Mouse (Mus musculus): ENCODE measurements at regions not wholly inside any gene's neighbourhood (a gene's known extent, or its start where the extent isn't known, plus 50 kb on each side); places are given as distances from the start of the nearest gene placed in this dataset.

- Histone ChIP-seq H3K4me2 (ENCODE audit: low read depth, low read length) (no peak overlapping the region), H3K36me3 (ENCODE audit: insufficient read depth, low read length) (no peaks in the 10 kb centered on the region), H3K27me3 (ENCODE audit: insufficient read depth, low read length) (no peaks in the 10 kb centered on the region), H3K9ac (replicated peaks; ENCODE audit: low read length) (no peak overlapping the region), H3K4me1 (ENCODE audit: insufficient read depth, low read length) (no peaks in the 10 kb centered on the region), H3K27ac (no peak overlapping the region), H3K9me3 (ENCODE audit: low read length) (0 out of 2 replicates have a peak, but pooled peaks cover 3% of the 10 kb centered on the region), H3K4me3 (ENCODE audit: low read length) (no peak overlapping the region)
- DNase-seq (ENCODE audit: low spot score): peak; percentile 16
- WGBS: 40% methylated on average over 1 of the region's 1 CpGs
- TF ChIP-seq CTCF (IDR thresholded peaks at IDR 0.05; ENCODE audit: low read depth): peak; percentile 47
- no peak for ATAC-seq
These were observed 274.9 kb downstream of the Slc16a7 start for GRCm38 (mm10) chr10:125114318-125114717.

GRCm38 (mm10) chr10:125108986-125109385 lies 280.3 kb downstream of the Slc16a7 start:
- Histone ChIP-seq H3K36me3 (ENCODE audit: insufficient read depth, low read length) (no peaks in the 10 kb centered on the region), H3K9ac (replicated peaks; ENCODE audit: low read length) (no peak overlapping the region), H3K4me1 (ENCODE audit: insufficient read depth, low read length) (no peaks in the 10 kb centered on the region), H3K27ac (no peak overlapping the region), H3K9me3 (ENCODE audit: low read length) (0 out of 2 replicates have a peak, but pooled peaks cover 3% of the 10 kb centered on the region), H3K4me3 (ENCODE audit: low read length) (no peak overlapping the region), H3K4me2 (ENCODE audit: low read depth, low read length) (no peak overlapping the region), H3K27me3 (ENCODE audit: insufficient read depth, low read length) (no peaks in the 10 kb centered on the region)
- DNase-seq (ENCODE audit: low spot score) (no peak), ATAC-seq (no peak)
- no peak for TF ChIP-seq CTCF (IDR thresholded peaks at IDR 0.05; ENCODE audit: low read depth)
- WGBS: 71% methylated on average over 1 of the region's 1 CpGs

GRCm38 (mm10) chr10:125084975-125085374 lies 304.3 kb downstream of the Slc16a7 start:
- Histone ChIP-seq H3K4me1 (ENCODE audit: insufficient read depth, low read length) (no peaks in the 10 kb centered on the region), H3K4me2 (ENCODE audit: low read depth, low read length) (no peak overlapping the region), H3K36me3 (ENCODE audit: insufficient read depth, low read length) (no peaks in the 10 kb centered on the region), H3K9ac (replicated peaks; ENCODE audit: low read length) (no peak overlapping the region), H3K9me3 (ENCODE audit: low read length) (no peaks in the 10 kb centered on the region), H3K27me3 (ENCODE audit: insufficient read depth, low read length) (no peaks in the 10 kb centered on the region), H3K4me3 (ENCODE audit: low read length) (no peak overlapping the region), H3K27ac (no peak overlapping the region)
- ATAC-seq (no peak), DNase-seq (ENCODE audit: low spot score) (no peak)
- WGBS: 79% methylated on average over 2 of the region's 2 CpGs
- TF ChIP-seq CTCF (IDR thresholded peaks at IDR 0.05; ENCODE audit: low read depth): no peak

- WGBS: 84% methylated on average over 5 of the region's 5 CpGs
- Histone ChIP-seq H3K36me3 (ENCODE audit: insufficient read depth, low read length) (no peaks in the 10 kb centered on the region), H3K4me3 (ENCODE audit: low read length) (no peak overlapping the region), H3K4me2 (ENCODE audit: low read depth, low read length) (no peak overlapping the region), H3K4me1 (ENCODE audit: insufficient read depth, low read length) (no peaks in the 10 kb centered on the region), H3K27me3 (ENCODE audit: insufficient read depth, low read length) (no peaks in the 10 kb centered on the region), H3K9ac (replicated peaks; ENCODE audit: low read length) (no peak overlapping the region), H3K27ac (no peak overlapping the region), H3K9me3 (ENCODE audit: low read length) (no peaks in the 10 kb centered on the region)
- no peak for DNase-seq (ENCODE audit: low spot score)
- no peak for TF ChIP-seq CTCF (IDR thresholded peaks at IDR 0.05; ENCODE audit: low read depth)
- no peak for ATAC-seq
These were observed 316.9 kb downstream of the Slc16a7 start for GRCm38 (mm10) chr10:125072401-125072800.

- no peak overlapping the region for H3K27ac ChIP-seq
- no peak for DNase-seq (ENCODE audit: low spot score)
- 82% methylated on average over 4 of the region's 4 CpGs for WGBS
These were observed 319.0 kb downstream of the Slc16a7 start for GRCm38 (mm10) chr10:125070246-125070645.

GRCm38 (mm10) chr10:125039290-125039689 lies 350.0 kb downstream of the Slc16a7 start:
- 83% methylated on average over 3 of the region's 3 CpGs for WGBS
- Histone ChIP-seq H3K9ac (replicated peaks; ENCODE audit: low read length) (no peak overlapping the region), H3K4me3 (ENCODE audit: low read length) (no peak overlapping the region), H3K27me3 (ENCODE audit: insufficient read depth, low read length) (no peaks in the 10 kb centered on the region), H3K36me3 (ENCODE audit: insufficient read depth, low read length) (no peaks in the 10 kb centered on the region), H3K9me3 (ENCODE audit: low read length) (no peaks in the 10 kb centered on the region), H3K4me1 (ENCODE audit: insufficient read depth, low read length) (no peaks in the 10 kb centered on the region), H3K27ac (no peak overlapping the region), H3K4me2 (ENCODE audit: low read depth, low read length) (no peak overlapping the region)
- TF ChIP-seq CTCF (IDR thresholded peaks at IDR 0.05; ENCODE audit: low read depth): no peak
- DNase-seq (ENCODE audit: low spot score) (no peak), ATAC-seq (no peak)

More at GRCm38 (mm10) chr10:125070246-125070645, 319.0 kb downstream of the Slc16a7 start:
- Histone ChIP-seq H3K4me3 (ENCODE audit: low read length) (no peak overlapping the region), H3K9me3 (ENCODE audit: low read length) (no peaks in the 10 kb centered on the region), H3K9ac (replicated peaks; ENCODE audit: low read length) (no peak overlapping the region), H3K27me3 (ENCODE audit: insufficient read depth, low read length) (no peaks in the 10 kb centered on the region), H3K4me1 (ENCODE audit: insufficient read depth, low read length) (no peaks in the 10 kb centered on the region), H3K36me3 (ENCODE audit: insufficient read depth, low read length) (no peaks in the 10 kb centered on the region), H3K4me2 (ENCODE audit: low read depth, low read length) (no peak overlapping the region)
- no peak for TF ChIP-seq CTCF (IDR thresholded peaks at IDR 0.05; ENCODE audit: low read depth)
- no peak for ATAC-seq

GRCm38 (mm10) chr10:125035631-125036030 lies 353.6 kb downstream of the Slc16a7 start:
- no peaks in the 10 kb centered on the region for H3K4me1 ChIP-seq (ENCODE audit: insufficient read depth, low read length)
- no peaks in the 10 kb centered on the region for H3K9me3 ChIP-seq (ENCODE audit: low read length)
- 78% methylated on average over 7 of the region's 7 CpGs for WGBS
- DNase-seq (ENCODE audit: low spot score): no peak
- no peaks in the 10 kb centered on the region for H3K36me3 ChIP-seq (ENCODE audit: insufficient read depth, low read length)
- no peak overlapping the region for H3K4me3 ChIP-seq (ENCODE audit: low read length)
- no peak overlapping the region for H3K4me2 ChIP-seq (ENCODE audit: low read depth, low read length)
- H3K27ac ChIP-seq: no peak overlapping the region
- ATAC-seq: no peak
- no peak overlapping the region for H3K9ac ChIP-seq (replicated peaks; ENCODE audit: low read length)
- no peaks in the 10 kb centered on the region for H3K27me3 ChIP-seq (ENCODE audit: insufficient read depth, low read length)
- TF ChIP-seq CTCF (IDR thresholded peaks at IDR 0.05; ENCODE audit: low read depth): no peak

All from hindbrain, postnatal 0 days (tissue).